ENCODE assay signal across 24 mouse cellular contexts in the genomic region with DNA sequence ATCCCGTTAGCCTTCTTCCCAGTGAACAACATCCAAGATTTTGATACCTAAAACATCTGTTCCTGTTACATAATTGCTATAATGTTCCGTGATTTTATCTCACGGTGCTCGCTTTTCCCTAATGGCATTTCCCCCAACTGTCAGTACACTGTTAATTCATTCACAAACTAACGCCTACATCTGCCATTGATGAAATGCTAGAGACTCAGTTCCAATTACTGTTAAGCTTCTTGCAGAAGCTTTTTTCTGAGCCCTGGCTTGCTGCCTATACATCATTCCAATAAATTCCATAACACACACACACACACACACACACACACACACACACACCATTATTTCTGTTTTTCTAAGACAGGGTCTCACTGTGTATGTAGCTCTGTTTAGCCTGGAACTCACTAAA. TPM values are rescaled to one million over a fixed set of nuclear protein-coding genes. Genes with fewer than 3 reads are reported as not detected.
DNase-seq lines count a peak whose midpoint lies in the region; ATAC-seq and TF ChIP-seq lines count a peak whose summit lies in the region.
"Had no signal": no experiment of that assay in that cellular context is flagged by ENCODE, and none has a peak within 500 bp of the region (broad histone marks: within the 10 kb centered on the region; RNA-seq: fewer than 3 reads in every experiment).

No protein-coding gene starts in this region.

- no peaks in the 10 kb centered on the region for H3K4me1 ChIP-seq in forebrain, postnatal 0 days (ENCODE audit: insufficient read depth)
- no peaks in the 10 kb centered on the region for H3K4me1 ChIP-seq in forebrain, embryonic 15.5 days
- no peaks in the 10 kb centered on the region for H3K4me1 ChIP-seq in lung, embryonic 15.5 days
- no peaks in the 10 kb centered on the region for H3K4me1 ChIP-seq in lung, adult 2 months (ENCODE audit: control insufficient read depth, insufficient read depth, low read length)
- H3K4me1 ChIP-seq in liver, embryonic 12.5 days, result 0 out of 2 replicates have a peak, but pooled peaks cover 1% of the 10 kb centered on the region
- H3K4me1 ChIP-seq: heart, embryonic 15.5 days; hindbrain, embryonic 13.5 days; neural tube, embryonic 15.5 days had no signal

- H3K27me3 ChIP-seq in forebrain, postnatal 0 days (ENCODE audit: insufficient read depth, low read length), result no peaks in the 10 kb centered on the region
- H3K27me3 ChIP-seq in forebrain, embryonic 15.5 days, result no peaks in the 10 kb centered on the region
- no peaks in the 10 kb centered on the region for H3K27me3 ChIP-seq in lung, embryonic 15.5 days
- no peaks in the 10 kb centered on the region for H3K27me3 ChIP-seq in liver, embryonic 12.5 days (replicated peaks)
- H3K27me3 ChIP-seq: heart, embryonic 15.5 days; hindbrain, embryonic 13.5 days; neural tube, embryonic 15.5 days; Patski had no signal

- 0 out of 2 replicates have a peak, but pooled peaks have one; percentile 20 for ATAC-seq in forebrain, postnatal 0 days
- no peak for ATAC-seq in forebrain, embryonic 15.5 days (replicated peaks)
- ATAC-seq in lung, embryonic 15.5 days (ENCODE audit: borderline replicate concordance, extremely low read depth, low FRiP score, low TSS enrichment), result peak; percentile 42; the same call in 1 of the 2 replicates
- ATAC-seq in liver, embryonic 12.5 days, result no peak
- ATAC-seq: CD4-positive, CD25-positive, alpha-beta regulatory T cell, adult 4 months; Patski had no signal

- H3K4me2 ChIP-seq in forebrain, postnatal 0 days (ENCODE audit: low read depth), result no peak overlapping the region
- H3K4me2 ChIP-seq in forebrain, embryonic 15.5 days (replicated peaks), result no peak overlapping the region
- no peak overlapping the region for H3K4me2 ChIP-seq in lung, embryonic 15.5 days
- no peak overlapping the region for H3K4me2 ChIP-seq in liver, embryonic 12.5 days
- H3K4me2 ChIP-seq: heart, embryonic 15.5 days; hindbrain, embryonic 13.5 days; neural tube, embryonic 15.5 days had no signal

- TF ChIP-seq CTCF in forebrain, postnatal 0 days (IDR thresholded peaks at IDR 0.05; ENCODE audit: low read depth), result no peak
- TF ChIP-seq CTCF in lung, adult 2 months (IDR thresholded peaks at IDR 0.05; ENCODE audit: insufficient read depth, low read length), result no peak

- 35% methylated on average over 5 of the region's 5 CpGs for WGBS in forebrain, postnatal 0 days
- WGBS in forebrain, embryonic 15.5 days, result 42% methylated on average over 5 of the region's 5 CpGs
- 40% methylated on average over 5 of the region's 5 CpGs for WGBS in lung, embryonic 15.5 days
- 51% methylated on average over 5 of the region's 5 CpGs for WGBS in lung, adult 2 months
- WGBS in liver, embryonic 12.5 days (ENCODE audit: insufficient replicate concordance), result 72% methylated on average over 5 of the region's 5 CpGs

- H3K27ac ChIP-seq in forebrain, postnatal 0 days (ENCODE audit: low read depth, low read length), result no peak overlapping the region
- H3K27ac ChIP-seq in forebrain, embryonic 15.5 days (replicated peaks), result no peak overlapping the region
- H3K27ac ChIP-seq in lung, embryonic 15.5 days, result no peak overlapping the region
- no peak overlapping the region for H3K27ac ChIP-seq in liver, embryonic 12.5 days
- H3K27ac ChIP-seq: forebrain, embryonic 10.5 days; gastrocnemius, adult 2 months; heart, embryonic 15.5 days; hindbrain, embryonic 13.5 days; left cerebral cortex, adult 2 months; midbrain, embryonic 10.5 days; neural tube, embryonic 15.5 days had no signal

- H3K9me3 ChIP-seq in forebrain, postnatal 0 days (ENCODE audit: low read length), result no peaks in the 10 kb centered on the region
- no peaks in the 10 kb centered on the region for H3K9me3 ChIP-seq in forebrain, embryonic 15.5 days
- H3K9me3 ChIP-seq in lung, embryonic 15.5 days, result no peaks in the 10 kb centered on the region
- H3K9me3 ChIP-seq in liver, embryonic 12.5 days (replicated peaks), result no peaks in the 10 kb centered on the region
- H3K9me3 ChIP-seq: forebrain, embryonic 10.5 days; heart, embryonic 15.5 days; hindbrain, embryonic 13.5 days; midbrain, embryonic 10.5 days; neural tube, embryonic 15.5 days had no signal

- no peak for TF ChIP-seq POLR2A in lung, adult 2 months (IDR thresholded peaks at IDR 0.05; ENCODE audit: borderline replicate concordance, extremely low read depth, low read depth, low read length)

- H3K4me3 ChIP-seq in forebrain, postnatal 0 days (ENCODE audit: low read depth, low read length), result no peak overlapping the region
- no peak overlapping the region for H3K4me3 ChIP-seq in forebrain, embryonic 15.5 days
- H3K4me3 ChIP-seq in lung, embryonic 15.5 days, result no peak overlapping the region
- H3K4me3 ChIP-seq in lung, adult 2 months (replicated peaks; ENCODE audit: extremely low read depth, low read depth, low read length), result no peak overlapping the region
- no peak overlapping the region for H3K4me3 ChIP-seq in liver, embryonic 12.5 days
- H3K4me3 ChIP-seq: forebrain, embryonic 10.5 days; gastrocnemius, adult 2 months; heart, embryonic 15.5 days; hindbrain, embryonic 13.5 days; left cerebral cortex, adult 2 months; midbrain, embryonic 10.5 days; neural tube, embryonic 15.5 days had no signal

- no peak overlapping the region for H3K9ac ChIP-seq in forebrain, postnatal 0 days
- no peak overlapping the region for H3K9ac ChIP-seq in forebrain, embryonic 15.5 days (replicated peaks)
- no peak overlapping the region for H3K9ac ChIP-seq in lung, embryonic 15.5 days
- no peak overlapping the region for H3K9ac ChIP-seq in liver, embryonic 12.5 days
- H3K9ac ChIP-seq: heart, embryonic 15.5 days; hindbrain, embryonic 13.5 days; neural tube, embryonic 15.5 days had no signal

- peak; percentile 27 for DNase-seq in forebrain, postnatal 0 days
- DNase-seq in lung, adult 2 months, result no peak
- DNase-seq in Muller cell, postnatal 12 days (ENCODE audit: inconsistent ontology term), result peak; percentile 4
- DNase-seq in fat pad, adult 2 months (ENCODE audit: extremely low read depth, low read depth, low spot score), result peak; percentile 47
- DNase-seq: cerebellum, adult 8-10 months; cerebellum, postnatal 36 days; embryo, embryonic 11 days; gastrocnemius, adult 2 months; heart, postnatal 36 days; kidney, adult 11 months; liver; right cerebral cortex, postnatal 14 days; thymus, postnatal 14 days had no signal

- H3K36me3 ChIP-seq in forebrain, postnatal 0 days (ENCODE audit: insufficient read depth), result no peaks in the 10 kb centered on the region
- no peaks in the 10 kb centered on the region for H3K36me3 ChIP-seq in forebrain, embryonic 15.5 days
- no peaks in the 10 kb centered on the region for H3K36me3 ChIP-seq in lung, embryonic 15.5 days
- H3K36me3 ChIP-seq in liver, embryonic 12.5 days, result no peaks in the 10 kb centered on the region
- H3K36me3 ChIP-seq: forebrain, embryonic 10.5 days; heart, embryonic 15.5 days; hindbrain, embryonic 13.5 days; midbrain, embryonic 10.5 days; neural tube, embryonic 15.5 days had no signal

RNA-seq across cellular contexts. Expression of a gene that starts 31.9 kb away (rescaled TPM):
- 14.5 and 20.5 TPM in 2 replicates for total RNA-seq in forebrain, postnatal 0 days (2014; rRNA removed)
- polyA plus RNA-seq in forebrain, postnatal 0 days (2015; fragmentation: Nextera tagmentation; extraction: Ambion mirVana), result 9.9 and 14.2 TPM in 2 replicates
- 23.4 and 26.6 TPM in 2 replicates for polyA plus RNA-seq in forebrain, embryonic 15.5 days (2015; fragmentation: Nextera tagmentation; extraction: Ambion mirVana)
- 30.2 and 30.5 TPM in 2 replicates for polyA plus RNA-seq in lung, embryonic 15.5 days (2015; fragmentation: Nextera tagmentation; extraction: Ambion mirVana)
- polyA plus RNA-seq in lung, adult 2 months (2012; rRNA removed), result 7.9 and 8.2 TPM in 2 replicates
- 28.5 and 31.5 TPM in 2 replicates for polyA plus RNA-seq in liver, embryonic 12.5 days (2016; fragmentation: Nextera tagmentation; extraction: Ambion mirVana)

Comparison
In these comparisons a context has a peak if more than half of its experiments do, and no peak if none do; other contexts are left out.
1. ATAC-seq: peak in forebrain, postnatal 0 days (single experiment) and lung, embryonic 15.5 days (single experiment); none in forebrain, embryonic 15.5 days (single experiment) and liver, embryonic 12.5 days (single experiment).